Mouse (Mus musculus): ENCODE measurements at regions not wholly inside any gene's neighbourhood (a gene's known extent, or its start where the extent isn't known, plus 50 kb on each side); places are given as distances from the start of the nearest gene placed in this dataset.

- WGBS: 87% methylated on average over 5 of the region's 5 CpGs
- Histone ChIP-seq H3K4me3 (replicated peaks; ENCODE audit: control insufficient read depth, low read depth, low read length) (no peak overlapping the region), H3K27ac (ENCODE audit: control insufficient read depth, insufficient read depth, low read depth, low read length, poor library complexity) (no peak overlapping the region), H3K4me1 (ENCODE audit: control insufficient read depth, insufficient read depth, low read length) (no peaks in the 10 kb centered on the region)
- TF ChIP-seq POLR2A (IDR thresholded peaks at IDR 0.05; ENCODE audit: borderline replicate concordance, control insufficient read depth, low read depth, low read length) (no peak), CTCF (IDR thresholded peaks at IDR 0.05; ENCODE audit: control insufficient read depth, insufficient read depth, low read length) (no peak)
Measured at GRCm38 (mm10) chr13:46040062-46040461, 75.3 kb upstream of the Atxn1 start.

- H3K4me3 ChIP-seq (replicated peaks; ENCODE audit: control insufficient read depth, low read depth, low read length): no peak overlapping the region
- H3K27ac ChIP-seq (ENCODE audit: control insufficient read depth, insufficient read depth, low read depth, low read length, poor library complexity): no peak overlapping the region
- H3K4me1 ChIP-seq (ENCODE audit: control insufficient read depth, insufficient read depth, low read length): no peaks in the 10 kb centered on the region
- WGBS: 78% methylated on average over 10 of the region's 10 CpGs
- no peak for TF ChIP-seq POLR2A (IDR thresholded peaks at IDR 0.05; ENCODE audit: borderline replicate concordance, control insufficient read depth, low read depth, low read length)
- no peak for TF ChIP-seq CTCF (IDR thresholded peaks at IDR 0.05; ENCODE audit: control insufficient read depth, insufficient read depth, low read length)
Measured at GRCm38 (mm10) chr13:46038441-46039331, 73.9 kb upstream of the Atxn1 start.

- Histone ChIP-seq H3K4me1 (ENCODE audit: control insufficient read depth, insufficient read depth, low read length) (no peaks in the 10 kb centered on the region), H3K27ac (ENCODE audit: control insufficient read depth, insufficient read depth, low read depth, low read length, poor library complexity) (no peak overlapping the region), H3K4me3 (replicated peaks; ENCODE audit: control insufficient read depth, low read depth, low read length) (no peak overlapping the region)
- 75% methylated on average over 2 of the region's 2 CpGs for WGBS
- TF ChIP-seq POLR2A (IDR thresholded peaks at IDR 0.05; ENCODE audit: borderline replicate concordance, control insufficient read depth, low read depth, low read length): no peak
- no peak for TF ChIP-seq CTCF (IDR thresholded peaks at IDR 0.05; ENCODE audit: control insufficient read depth, insufficient read depth, low read length)
Measured at GRCm38 (mm10) chr13:46032281-46032680, 67.5 kb upstream of the Atxn1 start.

GRCm38 (mm10) chr13:46026018-46026417 lies 61.2 kb upstream of the Atxn1 start:
- TF ChIP-seq POLR2A (IDR thresholded peaks at IDR 0.05; ENCODE audit: borderline replicate concordance, control insufficient read depth, low read depth, low read length): no peak
- no peak for TF ChIP-seq CTCF (IDR thresholded peaks at IDR 0.05; ENCODE audit: control insufficient read depth, insufficient read depth, low read length)
- WGBS: 30% methylated on average over 2 of the region's 2 CpGs
- no peaks in the 10 kb centered on the region for H3K4me1 ChIP-seq (ENCODE audit: control insufficient read depth, insufficient read depth, low read length)

GRCm38 (mm10) chr13:46023630-46024041 lies 58.8 kb upstream of the Atxn1 start:
- no peak for TF ChIP-seq POLR2A (IDR thresholded peaks at IDR 0.05; ENCODE audit: borderline replicate concordance, control insufficient read depth, low read depth, low read length)
- no peak for TF ChIP-seq CTCF (IDR thresholded peaks at IDR 0.05; ENCODE audit: control insufficient read depth, insufficient read depth, low read length)
- WGBS: 67% methylated on average over 5 of the region's 5 CpGs
- Histone ChIP-seq H3K4me3 (replicated peaks; ENCODE audit: control insufficient read depth, low read depth, low read length) (no peak overlapping the region), H3K27ac (ENCODE audit: control insufficient read depth, insufficient read depth, low read depth, low read length, poor library complexity) (no peak overlapping the region), H3K4me1 (ENCODE audit: control insufficient read depth, insufficient read depth, low read length) (no peaks in the 10 kb centered on the region)

More at GRCm38 (mm10) chr13:46026018-46026417, 61.2 kb upstream of the Atxn1 start:
- no peak overlapping the region for H3K4me3 ChIP-seq (replicated peaks; ENCODE audit: control insufficient read depth, low read depth, low read length)
- no peak overlapping the region for H3K27ac ChIP-seq (ENCODE audit: control insufficient read depth, insufficient read depth, low read depth, low read length, poor library complexity)

- no peak for TF ChIP-seq POLR2A (IDR thresholded peaks at IDR 0.05; ENCODE audit: borderline replicate concordance, control insufficient read depth, low read depth, low read length)
- no peak for TF ChIP-seq CTCF (IDR thresholded peaks at IDR 0.05; ENCODE audit: control insufficient read depth, insufficient read depth, low read length)
- WGBS: 33% methylated on average over 5 of the region's 5 CpGs
- H3K4me3 ChIP-seq (replicated peaks; ENCODE audit: control insufficient read depth, low read depth, low read length): no peak overlapping the region
- H3K4me1 ChIP-seq (ENCODE audit: control insufficient read depth, insufficient read depth, low read length): no peaks in the 10 kb centered on the region
- no peak overlapping the region for H3K27ac ChIP-seq (ENCODE audit: control insufficient read depth, insufficient read depth, low read depth, low read length, poor library complexity)
Measured at GRCm38 (mm10) chr13:46023187-46023586, 58.4 kb upstream of the Atxn1 start.

GRCm38 (mm10) chr13:46020945-46021835 lies 56.4 kb upstream of the Atxn1 start:
- no peak overlapping the region for H3K4me3 ChIP-seq (replicated peaks; ENCODE audit: control insufficient read depth, low read depth, low read length)
- H3K4me1 ChIP-seq (ENCODE audit: control insufficient read depth, insufficient read depth, low read length): no peaks in the 10 kb centered on the region
- TF ChIP-seq CTCF (IDR thresholded peaks at IDR 0.05; ENCODE audit: control insufficient read depth, insufficient read depth, low read length) (no peak), POLR2A (IDR thresholded peaks at IDR 0.05; ENCODE audit: borderline replicate concordance, control insufficient read depth, low read depth, low read length) (no peak)
- WGBS: 76% methylated on average over 6 of the region's 6 CpGs
- no peak overlapping the region for H3K27ac ChIP-seq (ENCODE audit: control insufficient read depth, insufficient read depth, low read depth, low read length, poor library complexity)

Measured in bone marrow, adult 2 months (tissue).